Mouse (Mus musculus) olfactory bulb, adult 2 months (tissue): ENCODE data around the gene Sfpq. TPM values are rescaled to one million over a fixed set of nuclear protein-coding genes. Genes with fewer than 3 reads are reported as not detected.

ENCODE experiments used
- H3K27ac ChIP-seq: fragments of 200-500 bp; 2 replicates; pipeline ENCODE4 v1.5.1; 2012; ENCODE audit warnings: low read depth, low read length; ENCODE audit not compliant: insufficient read depth
- H3K4me1 ChIP-seq: fragments of 200-500 bp; 2 replicates; pipeline ENCODE4 v1.6.1; 2012; ENCODE audit warnings: low read length; ENCODE audit not compliant: control insufficient read depth, insufficient read depth
- H3K4me3 ChIP-seq: fragments of 200-500 bp; 2 replicates; pipeline ENCODE4 v1.5.1; 2012; ENCODE audit warnings: mild to moderate bottlenecking, low read depth, low read length, moderate library complexity; ENCODE audit not compliant: insufficient read depth
- CTCF ChIP-seq: fragments of 200-500 bp; IDR thresholded peaks from 2 replicates; pipeline ENCODE4 v1.5.1; 2012; ENCODE audit warnings: low read depth, mild to moderate bottlenecking, low read length, moderate library complexity; ENCODE audit not compliant: insufficient read depth
- POLR2A ChIP-seq: fragments of 200-500 bp; IDR thresholded peaks from 2 replicates; pipeline ENCODE4 v1.6.1; 2012; ENCODE audit warnings: mild to moderate bottlenecking, low read depth, low read length, moderate library complexity; ENCODE audit not compliant: insufficient read depth
- WGBS: fragments of 180-500 bp; shearing (Covaris S2); methylation state at CpG from one replicate; pipeline ENCODE4 v1.1.7; 2018; 5-methylcytosine and 5-hydroxymethylcytosine counted together
- polyA plus RNA-seq: library from polyadenylated mRNA; stranded (reverse); fragments of >200 nt; gene quantifications from 2 replicates; pipeline ENCODE4 v1.2.4, GENCODE M21; 2012; ENCODE audit warnings: low replicate concordance; ENCODE audit not compliant: missing spikeins, insufficient read depth, insufficient read length

Gene Sfpq
- polyA plus RNA-seq, 1 experiment: 1,081 TPM

DNA sequence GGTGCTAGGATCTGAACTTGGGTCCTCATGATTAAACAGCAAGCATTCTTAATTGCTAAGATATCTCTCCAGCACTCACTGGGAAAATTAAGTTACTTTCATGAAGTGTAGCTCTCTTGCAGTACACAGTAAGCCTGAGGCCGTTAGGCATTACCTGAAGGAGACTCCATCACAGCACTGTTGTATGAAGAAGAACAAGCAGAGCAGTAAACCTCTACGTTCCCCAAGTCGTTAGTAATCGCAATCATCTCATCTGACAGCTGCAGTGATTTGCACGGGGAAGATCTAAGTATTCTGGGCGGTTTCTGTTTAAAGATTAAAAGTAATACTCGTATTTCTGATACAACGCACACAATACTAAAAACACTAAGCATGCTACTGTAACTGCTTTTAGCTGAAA, 30.0 kb downstream of the Sfpq start:
- WGBS: 80% methylated on average over 8 of the region's 8 CpGs
- H3K4me3 ChIP-seq: no peak overlapping the region
- TF ChIP-seq CTCF (no peak), POLR2A (no peak)
- H3K4me1 ChIP-seq: no peaks in the 10 kb centered on the region
- H3K27ac ChIP-seq: no peak overlapping the region

DNA sequence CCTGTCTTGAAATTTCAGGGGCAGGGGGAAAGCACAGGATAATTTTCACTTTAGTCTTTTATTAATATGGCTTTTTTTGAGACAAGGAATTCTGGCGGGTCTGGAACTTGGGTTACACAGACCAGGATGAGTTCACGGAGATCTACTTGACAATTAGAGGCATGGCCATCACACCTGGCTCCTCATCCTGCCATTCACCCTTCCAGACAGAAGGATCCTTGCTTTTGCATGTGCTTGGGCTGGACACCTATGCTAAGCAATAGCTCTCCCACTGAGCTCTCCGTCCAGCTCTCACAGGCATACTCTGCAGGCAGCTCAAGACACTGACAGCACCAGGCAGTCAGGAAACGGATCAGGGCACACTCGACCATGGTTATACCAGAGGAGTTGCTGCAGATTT, 31.9 kb downstream of the Sfpq start:
- no peak for TF ChIP-seq CTCF
- no peak for TF ChIP-seq POLR2A
- 95% methylated on average over 5 of the region's 5 CpGs for WGBS
- Histone ChIP-seq H3K4me3 (no peak overlapping the region), H3K27ac (no peak overlapping the region), H3K4me1 (no peaks in the 10 kb centered on the region)

DNA sequence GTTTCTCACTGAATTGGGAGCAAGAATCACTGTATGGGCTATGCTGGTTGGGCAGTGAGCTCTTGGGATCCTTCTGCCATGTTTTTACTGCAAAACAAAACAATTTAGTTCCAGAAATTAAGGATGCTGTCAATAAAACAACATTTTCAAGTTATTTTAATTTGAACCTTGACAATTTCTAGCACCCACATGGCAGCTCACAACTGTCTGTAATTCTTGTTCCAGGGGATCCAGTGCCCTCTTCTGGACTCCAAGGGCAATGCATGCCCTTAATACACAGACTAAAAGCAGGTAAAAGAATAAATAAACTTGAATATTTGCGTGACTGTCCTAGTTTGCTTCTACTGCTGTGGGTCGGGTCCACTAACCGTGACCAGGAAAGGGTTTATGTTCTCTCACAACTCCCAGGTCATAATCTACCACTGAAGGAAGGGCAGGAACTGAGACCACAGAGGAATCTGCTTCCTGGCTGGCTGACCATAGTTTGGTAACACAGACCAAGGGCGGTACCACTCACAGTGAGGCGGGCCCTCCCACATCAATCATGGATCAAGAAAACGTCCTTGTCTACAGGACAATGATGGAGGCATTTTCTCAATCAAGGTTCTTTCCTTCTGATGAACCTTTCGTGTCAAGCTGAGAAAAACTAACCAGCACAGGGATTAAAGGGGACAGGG, 33.5 kb downstream of the Sfpq start:
- Histone ChIP-seq H3K4me1 (no peaks in the 10 kb centered on the region), H3K27ac (no peak overlapping the region), H3K4me3 (no peak overlapping the region)
- no peak for TF ChIP-seq CTCF
- no peak for TF ChIP-seq POLR2A
- 86% methylated on average over 7 of the region's 7 CpGs for WGBS

DNA sequence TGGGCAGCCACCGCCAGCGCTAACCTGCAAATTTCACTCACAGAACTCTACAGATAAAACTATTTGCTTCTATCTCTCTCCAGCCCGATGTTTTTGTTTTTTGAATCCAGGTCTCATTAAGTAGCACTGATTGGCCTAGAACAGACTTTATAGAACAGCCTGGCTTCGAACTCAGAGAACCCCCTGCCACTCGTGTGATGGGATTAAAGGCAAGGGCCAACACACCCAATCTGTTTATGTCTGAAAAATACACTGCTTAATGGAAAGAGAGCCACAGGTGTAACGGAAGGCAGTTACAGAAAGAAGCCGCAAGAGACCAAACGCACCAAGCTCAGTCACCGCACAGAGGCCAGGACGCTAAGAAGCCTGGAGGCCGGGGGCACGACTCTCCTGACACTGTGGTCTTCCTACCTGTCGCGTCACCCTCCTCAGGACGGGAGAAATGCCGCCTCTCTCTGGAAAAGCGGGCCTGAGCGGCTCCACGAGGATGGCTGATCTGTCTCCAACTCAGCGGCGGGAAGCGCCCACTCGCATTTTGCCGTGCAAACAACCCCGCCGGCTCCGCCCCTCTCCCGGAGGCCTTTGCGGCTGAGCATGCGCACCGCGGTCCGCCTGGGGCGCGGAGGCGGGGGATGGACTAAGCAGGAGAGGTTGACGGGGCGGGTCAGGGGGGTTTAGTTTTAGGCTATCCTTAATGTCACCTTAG, 39.6 kb downstream of the Sfpq start, which contains the start of gene Zmym1:
Gene Zmym1, minus strand, starts transcription at position 568 of the 706 bp plus-strand sequence.
- peak within 1 kb of the TSS; percentile 73 for H3K4me3 ChIP-seq
- no peaks in the 10 kb centered on the region for H3K4me1 ChIP-seq
- 1% methylated on average over 38 of the region's 38 CpGs for WGBS
- no peak within 1 kb of the TSS for H3K27ac ChIP-seq
- TF ChIP-seq POLR2A (peak; percentile 56), CTCF (no peak)

DNA sequence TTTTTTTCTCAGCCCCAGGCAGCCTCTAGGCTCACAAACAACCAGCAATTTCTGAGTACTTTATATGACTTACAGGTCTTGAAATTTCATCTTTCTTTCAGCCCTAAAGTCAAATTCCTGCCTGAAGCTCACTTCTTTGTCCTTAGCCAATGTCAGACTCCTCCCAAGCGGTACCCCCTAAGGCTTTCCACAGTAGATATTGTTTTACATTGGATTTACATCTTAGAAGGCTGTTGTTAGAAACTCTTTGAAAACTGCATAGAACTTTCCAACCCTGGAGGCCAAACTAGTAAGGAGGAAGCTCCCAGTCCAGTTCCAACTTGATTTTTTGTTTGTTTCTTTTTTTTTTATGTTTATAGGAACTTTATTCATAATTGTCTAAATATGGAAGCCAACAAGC, 42.9 kb downstream of the Sfpq start:
- TF ChIP-seq POLR2A (no peak), CTCF (no peak)
- H3K27ac ChIP-seq: no peak overlapping the region
- 38% methylated on average over 1 of the region's 1 CpGs for WGBS
- no peaks in the 10 kb centered on the region for H3K4me1 ChIP-seq
- H3K4me3 ChIP-seq: no peak overlapping the region

DNA sequence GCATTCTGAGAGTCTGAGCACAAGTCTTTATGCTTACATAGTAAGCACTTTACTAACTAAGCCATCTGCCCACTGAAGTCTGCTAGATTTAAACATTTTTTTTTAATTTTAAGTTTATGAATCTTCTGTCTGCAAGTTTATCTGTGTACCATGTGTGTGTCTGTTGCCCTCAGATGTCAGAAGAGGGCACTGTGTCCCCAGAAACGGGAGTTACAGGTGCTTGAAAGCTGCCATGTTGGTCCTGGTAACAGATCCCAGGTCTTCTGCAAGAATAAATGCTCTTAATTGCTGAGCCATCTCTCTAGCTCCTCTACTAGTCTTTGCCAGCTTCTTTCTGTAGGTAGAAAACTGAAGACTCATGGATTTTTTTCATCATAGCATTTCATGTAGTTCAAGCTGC, 53.8 kb downstream of the Sfpq start:
- no peak overlapping the region for H3K4me3 ChIP-seq
- no peaks in the 10 kb centered on the region; the same call in 1 of the 2 replicates for H3K4me1 ChIP-seq
- TF ChIP-seq CTCF: no peak
- no peak for TF ChIP-seq POLR2A
- H3K27ac ChIP-seq: no peak overlapping the region
- 67% methylated on average over 1 of the region's 1 CpGs for WGBS

DNA sequence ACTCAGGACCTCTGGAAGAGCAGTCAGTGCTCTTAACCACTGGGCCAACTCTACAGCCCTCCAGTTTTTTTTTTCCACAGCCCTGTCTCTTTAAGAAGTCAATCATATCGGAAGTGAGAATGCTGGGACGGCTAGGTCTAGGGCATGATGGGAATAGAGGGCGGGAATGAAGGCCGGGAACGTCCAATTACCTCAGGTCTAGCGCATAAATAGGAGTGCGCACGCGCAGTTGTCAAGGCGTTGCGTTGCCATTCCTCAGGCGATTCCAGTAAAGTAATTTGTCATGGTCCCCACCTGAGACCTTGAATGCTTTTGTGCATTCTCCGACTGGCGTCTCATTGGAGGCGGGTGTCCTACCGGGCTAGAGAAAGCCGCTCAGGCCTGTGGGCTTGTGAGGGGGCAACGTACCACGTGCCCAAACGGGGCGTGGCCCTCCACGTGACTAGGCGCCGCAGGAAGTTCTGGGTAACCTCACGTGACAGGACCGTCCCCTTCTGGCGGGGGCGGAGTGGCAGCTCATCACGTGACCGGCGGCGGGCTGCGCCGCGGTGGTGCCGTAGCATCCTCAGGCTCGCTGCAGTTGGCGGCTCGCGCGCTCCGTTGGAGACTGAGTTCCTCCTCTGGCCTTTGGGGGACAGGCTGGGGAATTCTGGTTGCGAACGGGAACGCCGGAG, 55.9 kb downstream of the Sfpq start, which contains the start of gene Zmym6:
Gene Zmym6, plus strand, starts transcription at position 509 of the 674 bp plus-strand sequence.
- H3K4me3 ChIP-seq: peak within 1 kb of the TSS; percentile 69
- WGBS: under 1% methylated on average over 46 of the region's 46 CpGs
- peak within 1 kb of the TSS; percentile 92 for H3K27ac ChIP-seq
- TF ChIP-seq CTCF (no peak), POLR2A (peak; percentile 80)
- H3K4me1 ChIP-seq: no peaks in the 10 kb centered on the region; the same call in 1 of the 2 replicates

DNA sequence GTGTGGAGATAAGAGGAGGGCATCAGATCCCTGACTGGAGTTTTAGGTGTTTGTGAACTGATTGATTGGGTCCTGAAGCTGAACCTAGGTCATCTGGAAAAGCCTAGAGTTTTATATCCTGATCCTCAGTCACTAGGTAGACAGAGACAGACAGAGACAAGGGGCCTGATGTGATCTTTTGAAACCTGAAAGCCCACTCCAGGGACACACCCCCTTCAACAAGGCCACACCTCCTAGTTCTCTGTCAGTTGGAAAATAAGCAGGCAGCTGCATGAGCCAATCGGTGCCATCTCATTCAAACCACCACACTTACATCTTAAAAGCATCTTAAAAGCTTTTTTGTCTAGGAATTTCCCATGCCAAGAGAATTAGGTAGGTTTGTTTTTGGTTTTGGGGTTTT, 59.7 kb downstream of the Sfpq start:
- Histone ChIP-seq H3K4me3 (no peak overlapping the region), H3K27ac (no peak overlapping the region), H3K4me1 (no peaks in the 10 kb centered on the region; the same call in 1 of the 2 replicates)
- 34% methylated on average over 1 of the region's 1 CpGs for WGBS
- TF ChIP-seq POLR2A (no peak), CTCF (no peak)

DNA sequence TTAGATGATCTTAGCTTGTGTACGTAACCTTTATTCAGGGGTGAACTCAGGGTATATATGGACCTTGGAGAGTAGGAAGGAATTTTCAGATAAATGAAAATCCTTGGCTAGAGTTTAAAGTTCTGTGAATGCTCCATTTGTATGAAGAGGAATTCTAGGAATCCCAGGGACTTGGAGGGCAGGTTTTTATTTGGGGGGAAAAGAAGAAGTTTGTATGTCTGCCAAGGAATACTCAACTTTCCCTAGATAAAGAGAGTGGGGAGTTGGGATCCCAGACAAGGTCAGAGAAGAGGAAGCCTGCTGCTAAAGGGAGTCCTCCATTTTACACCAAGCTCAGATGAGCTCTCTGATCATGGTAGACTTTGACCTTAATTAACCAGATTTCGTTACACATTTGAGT, 62.0 kb downstream of the Sfpq start:
- WGBS: 89% methylated on average over 2 of the region's 2 CpGs
- H3K27ac ChIP-seq: no peak overlapping the region
- TF ChIP-seq CTCF: no peak
- TF ChIP-seq POLR2A: no peak
- no peak overlapping the region for H3K4me3 ChIP-seq
- no peaks in the 10 kb centered on the region; the same call in 1 of the 2 replicates for H3K4me1 ChIP-seq

DNA sequence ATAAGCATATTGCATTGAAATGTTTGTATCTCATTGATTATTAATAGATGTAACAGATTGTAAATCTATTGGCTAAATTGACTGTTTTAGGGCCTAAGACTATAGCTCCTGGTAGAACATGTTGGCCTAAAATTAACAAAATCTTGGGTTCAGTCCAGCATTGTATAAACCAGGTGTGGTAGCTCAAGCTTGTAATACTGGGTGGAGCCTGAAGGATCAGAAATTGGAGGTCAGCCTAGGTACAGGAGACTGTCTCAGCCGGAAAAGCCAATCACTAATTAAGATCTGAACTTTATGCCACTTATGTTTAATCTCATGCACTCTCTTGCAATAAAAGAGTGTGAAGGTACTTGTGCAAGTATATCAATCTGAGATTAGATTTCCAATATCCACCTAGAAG, 64.6 kb downstream of the Sfpq start:
- WGBS: 91% methylated on average over 1 of the region's 1 CpGs
- no peaks in the 10 kb centered on the region for H3K4me1 ChIP-seq
- no peak for TF ChIP-seq CTCF
- no peak overlapping the region for H3K4me3 ChIP-seq
- H3K27ac ChIP-seq: no peak overlapping the region

Other genes with a start within 250 kb of the Sfpq start
- gene Zmym4, start 53.2 kb upstream of the Sfpq start, polyA plus RNA-seq: not detected in 2 replicates
- gene Zmym1, start 39.8 kb downstream of the Sfpq start, polyA plus RNA-seq: not detected in 2 replicates
- gene Zmym6, start 56.1 kb downstream of the Sfpq start, polyA plus RNA-seq: not detected in 2 replicates
- not detected in 2 replicates for gene Tmem35b, start 102.4 kb downstream of the Sfpq start, polyA plus RNA-seq
- gene Dlgap3, start 147.9 kb downstream of the Sfpq start, polyA plus RNA-seq: not detected in 2 replicates
- not detected in 2 replicates for gene Smim12, start 222.5 kb downstream of the Sfpq start, polyA plus RNA-seq